Mouse (Mus musculus): ENCODE results near the gene Tom1l1. TPM values are rescaled to one million over a fixed set of nuclear protein-coding genes. Genes with fewer than 3 reads are reported as not detected.

The Tom1l1 gene
- polyA plus RNA-seq (2011; ENCODE audit: insufficient read depth, insufficient read length, low read depth, missing spikeins): 91.5 and 93.5 TPM in 2 replicates

GRCm38 (mm10) chr11:90687460-90688416 lies at the start of gene Tom1l1:
TSS of gene Tom1l1 (minus strand) at chr11:90688366.
- Histone ChIP-seq H3K9ac (ENCODE audit: low read depth, poor library complexity, severe bottlenecking) (peak within 1 kb of the TSS; percentile 60), H3K4me3 (ENCODE audit: low read depth, low read length) (peak within 1 kb of the TSS; percentile 92), H3K9me3 (replicated peaks; ENCODE audit: control insufficient read depth, insufficient read depth, low read length, poor library complexity, severe bottlenecking) (no peaks in the 10 kb centered on the region), H3K27ac (ENCODE audit: insufficient read depth, low read length) (no peak within 1 kb of the TSS), H3K4me1 (ENCODE audit: control insufficient read depth, insufficient read depth, low read length) (no peaks in the 10 kb centered on the region), H3K27me3 (ENCODE audit: control insufficient read depth, insufficient read depth, low read length, poor library complexity, severe bottlenecking) (peaks cover 8% of the 10 kb centered on the region), H3K36me3 (ENCODE audit: control insufficient read depth, insufficient read depth, low read length, poor library complexity, severe bottlenecking) (peaks cover 2% of the 10 kb centered on the region; the same call in 1 of the 2 replicates)
- TF ChIP-seq EP300 (IDR thresholded peaks at IDR 0.05; ENCODE audit: insufficient read depth, low read depth, low read length) (no peak), POLR2A (IDR thresholded peaks at IDR 0.05; ENCODE audit: insufficient read depth, low read length) (no peak), CTCF (IDR thresholded peaks at IDR 0.05; ENCODE audit: low read depth, low read length) (no peak)

GRCm38 (mm10) chr11:90733575-90733974 lies 45.4 kb upstream of the Tom1l1 start:
- Histone ChIP-seq H3K4me1 (ENCODE audit: control insufficient read depth, insufficient read depth, low read length) (no peaks in the 10 kb centered on the region), H3K4me3 (ENCODE audit: low read depth, low read length) (no peak overlapping the region), H3K36me3 (ENCODE audit: control insufficient read depth, insufficient read depth, low read length, poor library complexity, severe bottlenecking) (no peaks in the 10 kb centered on the region), H3K27ac (ENCODE audit: insufficient read depth, low read length) (no peak overlapping the region), H3K9ac (ENCODE audit: low read depth, poor library complexity, severe bottlenecking) (no peak overlapping the region), H3K9me3 (replicated peaks; ENCODE audit: control insufficient read depth, insufficient read depth, low read length, poor library complexity, severe bottlenecking) (no peaks in the 10 kb centered on the region), H3K27me3 (ENCODE audit: control insufficient read depth, insufficient read depth, low read length, poor library complexity, severe bottlenecking) (no peaks in the 10 kb centered on the region)
- TF ChIP-seq CTCF (IDR thresholded peaks at IDR 0.05; ENCODE audit: low read depth, low read length): no peak
- TF ChIP-seq POLR2A (IDR thresholded peaks at IDR 0.05; ENCODE audit: insufficient read depth, low read length): no peak
- no peak for TF ChIP-seq EP300 (IDR thresholded peaks at IDR 0.05; ENCODE audit: insufficient read depth, low read depth, low read length)

- TF ChIP-seq POLR2A (IDR thresholded peaks at IDR 0.05; ENCODE audit: insufficient read depth, low read length) (no peak), CTCF (IDR thresholded peaks at IDR 0.05; ENCODE audit: low read depth, low read length) (no peak), EP300 (IDR thresholded peaks at IDR 0.05; ENCODE audit: insufficient read depth, low read depth, low read length) (no peak)
- Histone ChIP-seq H3K4me1 (ENCODE audit: control insufficient read depth, insufficient read depth, low read length) (no peaks in the 10 kb centered on the region), H3K9me3 (replicated peaks; ENCODE audit: control insufficient read depth, insufficient read depth, low read length, poor library complexity, severe bottlenecking) (no peaks in the 10 kb centered on the region), H3K27me3 (ENCODE audit: control insufficient read depth, insufficient read depth, low read length, poor library complexity, severe bottlenecking) (no peaks in the 10 kb centered on the region), H3K9ac (ENCODE audit: low read depth, poor library complexity, severe bottlenecking) (no peak overlapping the region), H3K36me3 (ENCODE audit: control insufficient read depth, insufficient read depth, low read length, poor library complexity, severe bottlenecking) (no peaks in the 10 kb centered on the region), H3K27ac (ENCODE audit: insufficient read depth, low read length) (no peak overlapping the region), H3K4me3 (ENCODE audit: low read depth, low read length) (no peak overlapping the region)
Observed at GRCm38 (mm10) chr11:90727354-90728125, 39.4 kb upstream of the Tom1l1 start.

- Histone ChIP-seq H3K9me3 (replicated peaks; ENCODE audit: control insufficient read depth, insufficient read depth, low read length, poor library complexity, severe bottlenecking) (no peaks in the 10 kb centered on the region), H3K36me3 (ENCODE audit: control insufficient read depth, insufficient read depth, low read length, poor library complexity, severe bottlenecking) (no peaks in the 10 kb centered on the region), H3K27me3 (ENCODE audit: control insufficient read depth, insufficient read depth, low read length, poor library complexity, severe bottlenecking) (no peaks in the 10 kb centered on the region), H3K9ac (ENCODE audit: low read depth, poor library complexity, severe bottlenecking) (no peak overlapping the region), H3K4me1 (ENCODE audit: control insufficient read depth, insufficient read depth, low read length) (no peaks in the 10 kb centered on the region), H3K4me3 (ENCODE audit: low read depth, low read length) (no peak overlapping the region), H3K27ac (ENCODE audit: insufficient read depth, low read length) (no peak overlapping the region)
- no peak for TF ChIP-seq EP300 (IDR thresholded peaks at IDR 0.05; ENCODE audit: insufficient read depth, low read depth, low read length)
- no peak for TF ChIP-seq POLR2A (IDR thresholded peaks at IDR 0.05; ENCODE audit: insufficient read depth, low read length)
- TF ChIP-seq CTCF (IDR thresholded peaks at IDR 0.05; ENCODE audit: low read depth, low read length): no peak
Observed at GRCm38 (mm10) chr11:90726730-90727129, 38.6 kb upstream of the Tom1l1 start.

- no peaks in the 10 kb centered on the region for H3K9me3 ChIP-seq (replicated peaks; ENCODE audit: control insufficient read depth, insufficient read depth, low read length, poor library complexity, severe bottlenecking)
- no peaks in the 10 kb centered on the region for H3K4me1 ChIP-seq (ENCODE audit: control insufficient read depth, insufficient read depth, low read length)
- H3K27ac ChIP-seq (ENCODE audit: insufficient read depth, low read length): no peak overlapping the region
- H3K9ac ChIP-seq (ENCODE audit: low read depth, poor library complexity, severe bottlenecking): no peak overlapping the region
- H3K4me3 ChIP-seq (ENCODE audit: low read depth, low read length): no peak overlapping the region
- no peaks in the 10 kb centered on the region for H3K27me3 ChIP-seq (ENCODE audit: control insufficient read depth, insufficient read depth, low read length, poor library complexity, severe bottlenecking)
- TF ChIP-seq EP300 (IDR thresholded peaks at IDR 0.05; ENCODE audit: insufficient read depth, low read depth, low read length) (no peak), CTCF (IDR thresholded peaks at IDR 0.05; ENCODE audit: low read depth, low read length) (no peak), POLR2A (IDR thresholded peaks at IDR 0.05; ENCODE audit: insufficient read depth, low read length) (no peak)
- H3K36me3 ChIP-seq (ENCODE audit: control insufficient read depth, insufficient read depth, low read length, poor library complexity, severe bottlenecking): no peaks in the 10 kb centered on the region
Observed at GRCm38 (mm10) chr11:90722304-90722703, 34.1 kb upstream of the Tom1l1 start.

Measured in ES-Bruce4 (cell line).